8 mouse cellular contexts compared by ENCODE assay signal in the genomic region with DNA sequence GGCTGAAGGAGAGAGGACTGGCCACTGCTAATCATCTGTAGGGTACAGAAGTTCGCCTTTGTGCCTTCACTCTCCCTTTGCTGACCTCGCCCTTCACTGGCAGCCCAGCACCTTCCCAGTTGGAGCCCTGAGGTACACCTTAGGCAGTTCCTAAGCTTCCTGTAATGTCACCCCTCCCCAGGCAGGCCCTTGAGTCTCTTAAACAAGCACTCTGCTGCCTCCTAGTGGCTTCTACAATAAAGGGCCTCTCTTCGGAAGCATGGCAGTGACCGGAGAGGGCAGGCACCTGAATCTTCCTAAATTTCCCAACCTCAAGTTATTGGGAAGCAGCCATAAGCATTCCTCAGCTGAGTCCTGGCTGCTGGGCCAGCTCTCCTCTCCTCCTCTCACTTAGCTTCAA. TPM values are rescaled to one million over a fixed set of nuclear protein-coding genes. Genes with fewer than 3 reads are reported as not detected.
DNase-seq lines count a peak whose midpoint lies in the region; ATAC-seq and TF ChIP-seq lines count a peak whose summit lies in the region.

No protein-coding gene starts in this region.

- no peak overlapping the region for H3K4me3 ChIP-seq in embryonic facial prominence, embryonic 14.5 days (ENCODE audit: low read depth, low read length)
- no peak overlapping the region for H3K4me3 ChIP-seq in heart, embryonic 13.5 days
- no peak overlapping the region for H3K4me3 ChIP-seq in lung, embryonic 14.5 days (ENCODE audit: low read depth, low read length)

- no peak overlapping the region for H3K4me2 ChIP-seq in embryonic facial prominence, embryonic 14.5 days (ENCODE audit: low read depth, low read length)
- H3K4me2 ChIP-seq in heart, embryonic 13.5 days: no peak overlapping the region
- H3K4me2 ChIP-seq in lung, embryonic 14.5 days: no peak overlapping the region

- WGBS in embryonic facial prominence, embryonic 14.5 days: 17% methylated on average over 4 of the region's 4 CpGs
- WGBS in heart, embryonic 13.5 days: 13% methylated on average over 4 of the region's 4 CpGs
- 11% methylated on average over 4 of the region's 4 CpGs for WGBS in lung, embryonic 14.5 days

- peak; percentile 97 for DNase-seq in heart, adult 11 months
- no peak for DNase-seq in heart, postnatal 25 days (ENCODE audit: low spot score)
- DNase-seq in adrenal gland, postnatal 36 days: peak; percentile 60 to 79
- DNase-seq in embryonic facial prominence, embryonic 14.5 days (ENCODE audit: low spot score): peak; percentile 94
- peak; percentile 70 to 80 for DNase-seq in kidney, postnatal 4 days
- peak; percentile 91 for DNase-seq in lung, embryonic 14.5 days
- DNase-seq in right cerebral cortex, postnatal 10 days (ENCODE audit: low spot score in 2 of 2): peak; percentile 78 to 81

- peak; percentile 72 for ATAC-seq in embryonic facial prominence, embryonic 14.5 days (ENCODE audit: low read depth)
- peak; percentile 54; the same call in 1 of the 2 replicates for ATAC-seq in heart, embryonic 13.5 days (ENCODE audit: extremely low read depth, insufficient number of reproducible peaks, low FRiP score, low TSS enrichment)
- ATAC-seq in lung, embryonic 14.5 days (ENCODE audit: insufficient read depth): peak; percentile 65

- intact Hi-C loops in heart, postnatal 25 days (cut with DNase I): loop anchor here (1.0 to 5.0 kb wide), 4 partner anchors 25 to 213 kb away; no protein-coding TSS in a partner anchor

- TF ChIP-seq CTCF in lung, embryonic 14.5 days (IDR thresholded peaks at IDR 0.05; ENCODE audit: low read depth): peak; percentile 83

- no peaks in the 10 kb centered on the region for H3K36me3 ChIP-seq in embryonic facial prominence, embryonic 14.5 days (ENCODE audit: control insufficient read depth, insufficient read depth, low read length)
- H3K36me3 ChIP-seq in heart, embryonic 13.5 days: no peaks in the 10 kb centered on the region
- H3K36me3 ChIP-seq in lung, embryonic 14.5 days (ENCODE audit: insufficient read depth): no peaks in the 10 kb centered on the region

- no peak overlapping the region for H3K27ac ChIP-seq in embryonic facial prominence, embryonic 14.5 days (replicated peaks; ENCODE audit: low read depth, low read length)
- no peak overlapping the region for H3K27ac ChIP-seq in heart, embryonic 13.5 days (replicated peaks)
- H3K27ac ChIP-seq in lung, embryonic 14.5 days (ENCODE audit: low read depth): no peak overlapping the region

- no peaks in the 10 kb centered on the region for H3K4me1 ChIP-seq in embryonic facial prominence, embryonic 14.5 days (ENCODE audit: control insufficient read depth, insufficient read depth, low read length)
- peaks cover 22% of the 10 kb centered on the region for H3K4me1 ChIP-seq in heart, embryonic 13.5 days
- no peaks in the 10 kb centered on the region for H3K4me1 ChIP-seq in lung, embryonic 14.5 days (ENCODE audit: insufficient read depth)

- H3K9me3 ChIP-seq in embryonic facial prominence, embryonic 14.5 days (ENCODE audit: control insufficient read depth, low read length): no peaks in the 10 kb centered on the region
- H3K9me3 ChIP-seq in heart, embryonic 13.5 days: no peaks in the 10 kb centered on the region
- H3K9me3 ChIP-seq in lung, embryonic 14.5 days (ENCODE audit: low read depth, low read length): no peaks in the 10 kb centered on the region

- H3K27me3 ChIP-seq in embryonic facial prominence, embryonic 14.5 days (replicated peaks; ENCODE audit: control insufficient read depth, insufficient read depth, low read length): no peaks in the 10 kb centered on the region
- H3K27me3 ChIP-seq in heart, embryonic 13.5 days (replicated peaks): no peaks in the 10 kb centered on the region
- H3K27me3 ChIP-seq in lung, embryonic 14.5 days (ENCODE audit: insufficient read depth, low read length): no peaks in the 10 kb centered on the region

- H3K9ac ChIP-seq in embryonic facial prominence, embryonic 14.5 days (ENCODE audit: low read depth, low read length): no peak overlapping the region
- no peak overlapping the region for H3K9ac ChIP-seq in heart, embryonic 13.5 days
- H3K9ac ChIP-seq in lung, embryonic 14.5 days: no peak overlapping the region

RNA-seq across cellular contexts. Expression of a gene that starts 13.9 kb away (rescaled TPM):
- 10 to 100 TPM; 47.4 to 50.9 TPM for total RNA-seq in heart, postnatal 25 days (2021)
- 10 to 100 TPM; 37.8 to 48.2 TPM for total RNA-seq in adrenal gland, postnatal 36 days (2021)
- 115 and 130 TPM in 2 replicates for polyA plus RNA-seq in embryonic facial prominence, embryonic 14.5 days (2014; fragmentation: Nextera tagmentation; extraction: Ambion mirVana)
- polyA plus RNA-seq in heart, embryonic 13.5 days (2015; fragmentation: Nextera tagmentation; extraction: Ambion mirVana): 149 TPM in 2 replicates
- 142 and 155 TPM in 2 replicates for polyA plus RNA-seq in lung, embryonic 14.5 days (2014; fragmentation: Nextera tagmentation; extraction: Ambion mirVana)

RNA-seq across cellular contexts. Expression of a gene that starts 29.2 kb away (rescaled TPM):
- total RNA-seq in heart, postnatal 25 days (2021): 10 to 100 TPM; 20.2 to 20.7 TPM
- 10 to 100 TPM; 38.0 to 49.6 TPM for total RNA-seq in adrenal gland, postnatal 36 days (2021)
- polyA plus RNA-seq in embryonic facial prominence, embryonic 14.5 days (2014; fragmentation: Nextera tagmentation; extraction: Ambion mirVana): 40.1 and 42.2 TPM in 2 replicates
- 37.4 and 41.5 TPM in 2 replicates for polyA plus RNA-seq in heart, embryonic 13.5 days (2015; fragmentation: Nextera tagmentation; extraction: Ambion mirVana)
- 48.3 and 59.1 TPM in 2 replicates for polyA plus RNA-seq in lung, embryonic 14.5 days (2014; fragmentation: Nextera tagmentation; extraction: Ambion mirVana)

RNA-seq across cellular contexts. Expression of a gene that starts 30.0 kb away (rescaled TPM):
- total RNA-seq in heart, postnatal 25 days (2021): not detected
- 1 to 10 TPM; 3.0 to 3.5 TPM for total RNA-seq in adrenal gland, postnatal 36 days (2021)
- polyA plus RNA-seq in embryonic facial prominence, embryonic 14.5 days (2014; fragmentation: Nextera tagmentation; extraction: Ambion mirVana): 0.06 and 0.14 TPM in 2 replicates
- 0.40 and 0.52 TPM in 2 replicates for polyA plus RNA-seq in heart, embryonic 13.5 days (2015; fragmentation: Nextera tagmentation; extraction: Ambion mirVana)
- 0.05 and 0.15 TPM in 2 replicates for polyA plus RNA-seq in lung, embryonic 14.5 days (2014; fragmentation: Nextera tagmentation; extraction: Ambion mirVana)

RNA-seq across cellular contexts. Expression of a gene that starts 41.0 kb away (rescaled TPM):
- total RNA-seq in heart, postnatal 25 days (2021): under 1 TPM; 0.06 to 0.18 TPM
- 1 to 10 TPM in 1 of 2 experiments, under 1 TPM in 1; 0.40 to 1.2 TPM for total RNA-seq in adrenal gland, postnatal 36 days (2021)
- 1.5 TPM in 2 replicates for polyA plus RNA-seq in embryonic facial prominence, embryonic 14.5 days (2014; fragmentation: Nextera tagmentation; extraction: Ambion mirVana)
- 0.19 and 0.45 TPM in 2 replicates for polyA plus RNA-seq in heart, embryonic 13.5 days (2015; fragmentation: Nextera tagmentation; extraction: Ambion mirVana)
- polyA plus RNA-seq in lung, embryonic 14.5 days (2014; fragmentation: Nextera tagmentation; extraction: Ambion mirVana): 0.37 and 0.60 TPM in 2 replicates
